Mouse (Mus musculus): ENCODE measurements around the gene Myoz1. TPM values are rescaled to one million over a fixed set of nuclear protein-coding genes. Genes with fewer than 3 reads are reported as not detected.

Myoz1 gene
- polyA plus RNA-seq, 1 experiment from 2014 or later, result 0.26 TPM

GRCm38 (mm10) chr14:20681742-20682141, 25.4 kb upstream of the Myoz1 start:
- no peak for DNase-seq (ENCODE audit: low spot score, missing footprints)
- Histone ChIP-seq H3K4me3 (ENCODE audit: low read depth, low read length) (no peak overlapping the region), H3K9ac (ENCODE audit: low read length) (no peak overlapping the region), H3K36me3 (ENCODE audit: control insufficient read depth, insufficient read depth, low read length) (peaks cover 51% of the 10 kb centered on the region), H3K4me1 (ENCODE audit: control insufficient read depth, insufficient read depth, low read length) (no peaks in the 10 kb centered on the region), H3K27ac (ENCODE audit: low read depth, low read length) (no peak overlapping the region), H3K27me3 (ENCODE audit: control insufficient read depth, insufficient read depth, low read length) (no peaks in the 10 kb centered on the region), H3K4me2 (no peak overlapping the region), H3K9me3 (ENCODE audit: control insufficient read depth, low read length) (no peaks in the 10 kb centered on the region)
- no peak for ATAC-seq (ENCODE audit: low FRiP score)
- WGBS, result 87% methylated on average over 2 of the region's 2 CpGs

GRCm38 (mm10) chr14:20677906-20678305, 21.6 kb upstream of the Myoz1 start:
- ATAC-seq (ENCODE audit: low FRiP score), result no peak
- no peak overlapping the region for H3K4me2 ChIP-seq
- H3K27me3 ChIP-seq (ENCODE audit: control insufficient read depth, insufficient read depth, low read length), result no peaks in the 10 kb centered on the region
- H3K27ac ChIP-seq (ENCODE audit: low read depth, low read length), result no peak overlapping the region
- peak; percentile 6 for DNase-seq (ENCODE audit: low spot score, missing footprints)
- H3K36me3 ChIP-seq (ENCODE audit: control insufficient read depth, insufficient read depth, low read length), result peaks cover 25% of the 10 kb centered on the region
- H3K9ac ChIP-seq (ENCODE audit: low read length), result no peak overlapping the region
- H3K9me3 ChIP-seq (ENCODE audit: control insufficient read depth, low read length), result no peaks in the 10 kb centered on the region
- 92% methylated on average over 4 of the region's 4 CpGs for WGBS
- H3K4me1 ChIP-seq (ENCODE audit: control insufficient read depth, insufficient read depth, low read length), result peaks cover 9% of the 10 kb centered on the region
- H3K4me3 ChIP-seq (ENCODE audit: low read depth, low read length), result no peak overlapping the region

- WGBS, result under 1% methylated on average over 43 of the region's 43 CpGs
- H3K9me3 ChIP-seq (ENCODE audit: control insufficient read depth, low read length), result no peaks in the 10 kb centered on the region
- peak within 1 kb of the TSS; percentile 84 for H3K4me3 ChIP-seq (ENCODE audit: low read depth, low read length)
- H3K9ac ChIP-seq (ENCODE audit: low read length), result peak within 1 kb of the TSS; percentile 82
- H3K27me3 ChIP-seq (ENCODE audit: control insufficient read depth, insufficient read depth, low read length), result no peaks in the 10 kb centered on the region
- ATAC-seq (ENCODE audit: low FRiP score) (peak; percentile 98), DNase-seq (ENCODE audit: low spot score, missing footprints) (peak; percentile 100)
- peak within 1 kb of the TSS; percentile 68 for H3K27ac ChIP-seq (ENCODE audit: low read depth, low read length)
- peak within 1 kb of the TSS; percentile 85 for H3K4me2 ChIP-seq
- H3K36me3 ChIP-seq (ENCODE audit: control insufficient read depth, insufficient read depth, low read length), result peaks cover 9% of the 10 kb centered on the region
- H3K4me1 ChIP-seq (ENCODE audit: control insufficient read depth, insufficient read depth, low read length), result peaks cover 9% of the 10 kb centered on the region
Observed at GRCm38 (mm10) chr14:20674064-20674833, 17.9 kb upstream of the Myoz1 start, which contains the start of gene Sec24c. Gene Sec24c, plus strand, starts transcription at chr14:20674308.

- Histone ChIP-seq H3K9me3 (ENCODE audit: control insufficient read depth, low read length) (no peaks in the 10 kb centered on the region), H3K4me3 (ENCODE audit: low read depth, low read length) (peak overlapping the region; percentile 84), H3K27ac (ENCODE audit: low read depth, low read length) (peak overlapping the region; percentile 7; the same call in 1 of the 2 replicates), H3K27me3 (ENCODE audit: control insufficient read depth, insufficient read depth, low read length) (no peaks in the 10 kb centered on the region), H3K36me3 (ENCODE audit: control insufficient read depth, insufficient read depth, low read length) (peaks cover 8% of the 10 kb centered on the region), H3K4me2 (peak overlapping the region; percentile 85), H3K4me1 (ENCODE audit: control insufficient read depth, insufficient read depth, low read length) (peaks cover 9% of the 10 kb centered on the region), H3K9ac (ENCODE audit: low read length) (peak overlapping the region; percentile 46; the same call in 1 of the 2 replicates)
- 11% methylated on average over 13 of the region's 13 CpGs for WGBS
- peak; percentile 82 for ATAC-seq (ENCODE audit: low FRiP score)
- no peak for DNase-seq (ENCODE audit: low spot score, missing footprints)
Observed at GRCm38 (mm10) chr14:20673735-20674063, 17.4 kb upstream of the Myoz1 start.

GRCm38 (mm10) chr14:20672990-20673389, 16.6 kb upstream of the Myoz1 start:
- Histone ChIP-seq H3K27ac (ENCODE audit: low read depth, low read length) (no peak overlapping the region), H3K36me3 (ENCODE audit: control insufficient read depth, insufficient read depth, low read length) (peaks cover 8% of the 10 kb centered on the region), H3K9ac (ENCODE audit: low read length) (no peak overlapping the region), H3K27me3 (ENCODE audit: control insufficient read depth, insufficient read depth, low read length) (no peaks in the 10 kb centered on the region), H3K4me1 (ENCODE audit: control insufficient read depth, insufficient read depth, low read length) (peaks cover 9% of the 10 kb centered on the region), H3K4me2 (no peak overlapping the region), H3K4me3 (ENCODE audit: low read depth, low read length) (no peak overlapping the region), H3K9me3 (ENCODE audit: control insufficient read depth, low read length) (no peaks in the 10 kb centered on the region)
- ATAC-seq (ENCODE audit: low FRiP score) (no peak), DNase-seq (ENCODE audit: low spot score, missing footprints) (no peak)
- 95% methylated on average over 2 of the region's 2 CpGs for WGBS

GRCm38 (mm10) chr14:20668154-20668810, 11.9 kb upstream of the Myoz1 start, which contains the start of gene Synpo2l:
Gene Synpo2l, minus strand, starts transcription at chr14:20668354.
- WGBS, result 77% methylated on average over 8 of the region's 8 CpGs
- no peaks in the 10 kb centered on the region for H3K27me3 ChIP-seq (ENCODE audit: control insufficient read depth, insufficient read depth, low read length)
- H3K9ac ChIP-seq (ENCODE audit: low read length), result no peak within 1 kb of the TSS
- no peak within 1 kb of the TSS for H3K27ac ChIP-seq (ENCODE audit: low read depth, low read length)
- DNase-seq (ENCODE audit: low spot score, missing footprints) (no peak), ATAC-seq (ENCODE audit: low FRiP score) (no peak)
- H3K4me2 ChIP-seq, result no peak within 1 kb of the TSS
- no peaks in the 10 kb centered on the region for H3K36me3 ChIP-seq (ENCODE audit: control insufficient read depth, insufficient read depth, low read length)
- H3K4me1 ChIP-seq (ENCODE audit: control insufficient read depth, insufficient read depth, low read length), result no peaks in the 10 kb centered on the region
- H3K4me3 ChIP-seq (ENCODE audit: low read depth, low read length), result no peak within 1 kb of the TSS
- no peaks in the 10 kb centered on the region for H3K9me3 ChIP-seq (ENCODE audit: control insufficient read depth, low read length)

GRCm38 (mm10) chr14:20667469-20667868, 11.1 kb upstream of the Myoz1 start:
- H3K27me3 ChIP-seq (ENCODE audit: control insufficient read depth, insufficient read depth, low read length), result no peaks in the 10 kb centered on the region
- DNase-seq (ENCODE audit: low spot score, missing footprints) (no peak), ATAC-seq (ENCODE audit: low FRiP score) (no peak)
- no peak overlapping the region for H3K27ac ChIP-seq (ENCODE audit: low read depth, low read length)
- no peaks in the 10 kb centered on the region for H3K9me3 ChIP-seq (ENCODE audit: control insufficient read depth, low read length)
- no peak overlapping the region for H3K4me2 ChIP-seq
- no peaks in the 10 kb centered on the region for H3K36me3 ChIP-seq (ENCODE audit: control insufficient read depth, insufficient read depth, low read length)
- 67% methylated on average over 1 of the region's 1 CpGs for WGBS
- H3K4me1 ChIP-seq (ENCODE audit: control insufficient read depth, insufficient read depth, low read length), result no peaks in the 10 kb centered on the region
- H3K9ac ChIP-seq (ENCODE audit: low read length), result no peak overlapping the region
- no peak overlapping the region for H3K4me3 ChIP-seq (ENCODE audit: low read depth, low read length)

- Histone ChIP-seq H3K4me1 (ENCODE audit: control insufficient read depth, insufficient read depth, low read length) (peaks cover 9% of the 10 kb centered on the region; the same call in 1 of the 2 replicates), H3K4me2 (no peak overlapping the region), H3K9ac (ENCODE audit: low read length) (no peak overlapping the region), H3K27me3 (ENCODE audit: control insufficient read depth, insufficient read depth, low read length) (peaks cover 6% of the 10 kb centered on the region; the same call in 1 of the 2 replicates), H3K27ac (ENCODE audit: low read depth, low read length) (no peak overlapping the region), H3K9me3 (ENCODE audit: control insufficient read depth, low read length) (no peaks in the 10 kb centered on the region), H3K4me3 (ENCODE audit: low read depth, low read length) (no peak overlapping the region), H3K36me3 (ENCODE audit: control insufficient read depth, insufficient read depth, low read length) (no peaks in the 10 kb centered on the region)
- ATAC-seq (ENCODE audit: low FRiP score), result no peak
- no peak for DNase-seq (ENCODE audit: low spot score, missing footprints)
- 63% methylated on average over 3 of the region's 3 CpGs for WGBS
Observed at GRCm38 (mm10) chr14:20664436-20664835, 8.1 kb upstream of the Myoz1 start.

- H3K4me1 ChIP-seq (ENCODE audit: control insufficient read depth, insufficient read depth, low read length), result peaks cover 9% of the 10 kb centered on the region; the same call in 1 of the 2 replicates
- no peak overlapping the region for H3K27ac ChIP-seq (ENCODE audit: low read depth, low read length)
- no peak overlapping the region for H3K4me3 ChIP-seq (ENCODE audit: low read depth, low read length)
- H3K27me3 ChIP-seq (ENCODE audit: control insufficient read depth, insufficient read depth, low read length), result peaks cover 6% of the 10 kb centered on the region; the same call in 1 of the 2 replicates
- no peak overlapping the region for H3K4me2 ChIP-seq
- H3K36me3 ChIP-seq (ENCODE audit: control insufficient read depth, insufficient read depth, low read length), result no peaks in the 10 kb centered on the region
- no peak for DNase-seq (ENCODE audit: low spot score, missing footprints)
- H3K9ac ChIP-seq (ENCODE audit: low read length), result no peak overlapping the region
- ATAC-seq (ENCODE audit: low FRiP score), result no peak
- WGBS, result 57% methylated on average over 2 of the region's 2 CpGs
- H3K9me3 ChIP-seq (ENCODE audit: control insufficient read depth, low read length), result no peaks in the 10 kb centered on the region
Observed at GRCm38 (mm10) chr14:20663601-20664000, 7.3 kb upstream of the Myoz1 start.
